Mouse (Mus musculus): ENCODE data around the gene Pde6d. TPM values are rescaled to one million over a fixed set of nuclear protein-coding genes. Genes with fewer than 3 reads are reported as not detected.
A peak's percentile ranks its signal among the peaks of the same experiment; 100 is the strongest.
"Not testable (repeated sequence)": the region's sequence is repeated elsewhere in the genome, so short reads cannot be mapped to it uniquely, and the experiment has no call there.

Pde6d gene
- polyA plus RNA-seq, 1 experiment from 2014 or later = 88.4 TPM

GRCm38 (mm10) chr1:86523776-86524618 is 58.4 kb downstream of the Pde6d start:
- H3K4me3 ChIP-seq (ENCODE audit: low read depth, low read length) = no peak overlapping the region
- H3K9me3 ChIP-seq (replicated peaks; ENCODE audit: control insufficient read depth, low read length) = no peaks in the 10 kb centered on the region
- peak overlapping the region; percentile 63; the same call in 1 of the 2 replicates for H3K4me2 ChIP-seq (ENCODE audit: low read depth, low read length)
- DNase-seq (ENCODE audit: low spot score) (no peak), ATAC-seq (replicated peaks; ENCODE audit: insufficient number of reproducible peaks, low FRiP score, low TSS enrichment, low read depth) (no peak)
- H3K9ac ChIP-seq (replicated peaks; ENCODE audit: low read length) = peak overlapping the region; percentile 84
- no peaks in the 10 kb centered on the region; the same call in none of the 2 replicates for H3K4me1 ChIP-seq (ENCODE audit: control insufficient read depth, insufficient read depth, low read length)
- H3K27ac ChIP-seq (replicated peaks; ENCODE audit: low read depth, low read length) = peak overlapping the region; percentile 98
- H3K27me3 ChIP-seq (ENCODE audit: control insufficient read depth, insufficient read depth, low read length) = no peaks in the 10 kb centered on the region
- WGBS = 87% methylated on average over 8 of the region's 8 CpGs
- H3K36me3 ChIP-seq (replicated peaks; ENCODE audit: control insufficient read depth, insufficient read depth, low read depth, low read length) = no peaks in the 10 kb centered on the region

GRCm38 (mm10) chr1:86522286-86522871 is 60.0 kb downstream of the Pde6d start:
- no peaks in the 10 kb centered on the region for H3K27me3 ChIP-seq (ENCODE audit: control insufficient read depth, insufficient read depth, low read length)
- H3K9me3 ChIP-seq (replicated peaks; ENCODE audit: control insufficient read depth, low read length) = no peaks in the 10 kb centered on the region
- no peak overlapping the region for H3K4me3 ChIP-seq (ENCODE audit: low read depth, low read length)
- ATAC-seq (replicated peaks; ENCODE audit: insufficient number of reproducible peaks, low FRiP score, low TSS enrichment, low read depth) (no peak), DNase-seq (ENCODE audit: low spot score) (no peak)
- H3K4me2 ChIP-seq (ENCODE audit: low read depth, low read length) = no peak overlapping the region
- H3K36me3 ChIP-seq (replicated peaks; ENCODE audit: control insufficient read depth, insufficient read depth, low read depth, low read length) = no peaks in the 10 kb centered on the region
- peak overlapping the region; percentile 11 for H3K9ac ChIP-seq (replicated peaks; ENCODE audit: low read length)
- no peak overlapping the region for H3K27ac ChIP-seq (replicated peaks; ENCODE audit: low read depth, low read length)
- H3K4me1 ChIP-seq (ENCODE audit: control insufficient read depth, insufficient read depth, low read length) = no peaks in the 10 kb centered on the region; the same call in none of the 2 replicates
- WGBS = 57% methylated on average over 7 of the region's 7 CpGs

GRCm38 (mm10) chr1:86520361-86520760 is 62.1 kb downstream of the Pde6d start:
- Histone ChIP-seq H3K36me3 (replicated peaks; ENCODE audit: control insufficient read depth, insufficient read depth, low read depth, low read length) (no peaks in the 10 kb centered on the region), H3K4me1 (ENCODE audit: control insufficient read depth, insufficient read depth, low read length) (no peaks in the 10 kb centered on the region; the same call in 1 of the 2 replicates), H3K9ac (replicated peaks; ENCODE audit: low read length) (no peak overlapping the region), H3K4me3 (ENCODE audit: low read depth, low read length) (no peak overlapping the region), H3K9me3 (replicated peaks; ENCODE audit: control insufficient read depth, low read length) (no peaks in the 10 kb centered on the region), H3K4me2 (ENCODE audit: low read depth, low read length) (no peak overlapping the region), H3K27ac (replicated peaks; ENCODE audit: low read depth, low read length) (no peak overlapping the region), H3K27me3 (ENCODE audit: control insufficient read depth, insufficient read depth, low read length) (no peaks in the 10 kb centered on the region)
- peak; percentile 61 for DNase-seq (ENCODE audit: low spot score)
- 29% methylated on average over 7 of the region's 7 CpGs for WGBS
- no peak for ATAC-seq (replicated peaks; ENCODE audit: insufficient number of reproducible peaks, low FRiP score, low TSS enrichment, low read depth)

GRCm38 (mm10) chr1:86517076-86517475 is 65.4 kb downstream of the Pde6d start:
- Histone ChIP-seq H3K27ac (replicated peaks; ENCODE audit: low read depth, low read length) (no peak overlapping the region), H3K4me3 (ENCODE audit: low read depth, low read length) (no peak overlapping the region), H3K9me3 (replicated peaks; ENCODE audit: control insufficient read depth, low read length) (no peaks in the 10 kb centered on the region), H3K27me3 (ENCODE audit: control insufficient read depth, insufficient read depth, low read length) (no peaks in the 10 kb centered on the region), H3K4me1 (ENCODE audit: control insufficient read depth, insufficient read depth, low read length) (no peaks in the 10 kb centered on the region), H3K9ac (replicated peaks; ENCODE audit: low read length) (no peak overlapping the region), H3K36me3 (replicated peaks; ENCODE audit: control insufficient read depth, insufficient read depth, low read depth, low read length) (no peaks in the 10 kb centered on the region), H3K4me2 (ENCODE audit: low read depth, low read length) (no peak overlapping the region)
- WGBS = 70% methylated on average over 3 of the region's 3 CpGs
- no peak for ATAC-seq (replicated peaks; ENCODE audit: insufficient number of reproducible peaks, low FRiP score, low TSS enrichment, low read depth)
- DNase-seq (ENCODE audit: low spot score) = no peak

GRCm38 (mm10) chr1:86515715-86516410 is 66.6 kb downstream of the Pde6d start:
- no peaks in the 10 kb centered on the region for H3K36me3 ChIP-seq (replicated peaks; ENCODE audit: control insufficient read depth, insufficient read depth, low read depth, low read length)
- H3K9me3 ChIP-seq (replicated peaks; ENCODE audit: control insufficient read depth, low read length) = no peaks in the 10 kb centered on the region
- ATAC-seq (replicated peaks; ENCODE audit: insufficient number of reproducible peaks, low FRiP score, low TSS enrichment, low read depth) = no peak
- no peak overlapping the region for H3K4me2 ChIP-seq (ENCODE audit: low read depth, low read length)
- no peak overlapping the region for H3K27ac ChIP-seq (replicated peaks; ENCODE audit: low read depth, low read length)
- H3K27me3 ChIP-seq (ENCODE audit: control insufficient read depth, insufficient read depth, low read length) = no peaks in the 10 kb centered on the region
- no peak overlapping the region for H3K9ac ChIP-seq (replicated peaks; ENCODE audit: low read length)
- no peak overlapping the region for H3K4me3 ChIP-seq (ENCODE audit: low read depth, low read length)
- no peaks in the 10 kb centered on the region for H3K4me1 ChIP-seq (ENCODE audit: control insufficient read depth, insufficient read depth, low read length)
- DNase-seq (ENCODE audit: low spot score) = no peak
- WGBS = 75% methylated on average over 5 of the region's 6 CpGs

GRCm38 (mm10) chr1:86513031-86513430 is 69.4 kb downstream of the Pde6d start:
- H3K9me3 ChIP-seq (replicated peaks; ENCODE audit: control insufficient read depth, low read length); H3K4me2 ChIP-seq (ENCODE audit: low read depth, low read length); ATAC-seq (replicated peaks; ENCODE audit: insufficient number of reproducible peaks, low FRiP score, low TSS enrichment, low read depth); H3K4me3 ChIP-seq (ENCODE audit: low read depth, low read length); H3K36me3 ChIP-seq (replicated peaks; ENCODE audit: control insufficient read depth, insufficient read depth, low read depth, low read length); H3K27ac ChIP-seq (replicated peaks; ENCODE audit: low read depth, low read length); DNase-seq (ENCODE audit: low spot score); H3K27me3 ChIP-seq (ENCODE audit: control insufficient read depth, insufficient read depth, low read length); H3K9ac ChIP-seq (replicated peaks; ENCODE audit: low read length); H3K4me1 ChIP-seq (ENCODE audit: control insufficient read depth, insufficient read depth, low read length): not testable (repeated sequence)
- 54% methylated on average over 1 of the region's 1 CpGs for WGBS

GRCm38 (mm10) chr1:86512154-86512720 is 70.2 kb downstream of the Pde6d start:
- DNase-seq (ENCODE audit: low spot score) (no peak), ATAC-seq (replicated peaks; ENCODE audit: insufficient number of reproducible peaks, low FRiP score, low TSS enrichment, low read depth) (no peak)
- Histone ChIP-seq H3K36me3 (replicated peaks; ENCODE audit: control insufficient read depth, insufficient read depth, low read depth, low read length) (no peaks in the 10 kb centered on the region), H3K4me2 (ENCODE audit: low read depth, low read length) (no peak overlapping the region), H3K27ac (replicated peaks; ENCODE audit: low read depth, low read length) (no peak overlapping the region), H3K9me3 (replicated peaks; ENCODE audit: control insufficient read depth, low read length) (no peaks in the 10 kb centered on the region), H3K4me3 (ENCODE audit: low read depth, low read length) (no peak overlapping the region), H3K4me1 (ENCODE audit: control insufficient read depth, insufficient read depth, low read length) (no peaks in the 10 kb centered on the region), H3K27me3 (ENCODE audit: control insufficient read depth, insufficient read depth, low read length) (no peaks in the 10 kb centered on the region), H3K9ac (replicated peaks; ENCODE audit: low read length) (no peak overlapping the region)
- WGBS = 81% methylated on average over 4 of the region's 4 CpGs
